Mouse (Mus musculus): ENCODE results near the gene St6galnac3.

DNA sequence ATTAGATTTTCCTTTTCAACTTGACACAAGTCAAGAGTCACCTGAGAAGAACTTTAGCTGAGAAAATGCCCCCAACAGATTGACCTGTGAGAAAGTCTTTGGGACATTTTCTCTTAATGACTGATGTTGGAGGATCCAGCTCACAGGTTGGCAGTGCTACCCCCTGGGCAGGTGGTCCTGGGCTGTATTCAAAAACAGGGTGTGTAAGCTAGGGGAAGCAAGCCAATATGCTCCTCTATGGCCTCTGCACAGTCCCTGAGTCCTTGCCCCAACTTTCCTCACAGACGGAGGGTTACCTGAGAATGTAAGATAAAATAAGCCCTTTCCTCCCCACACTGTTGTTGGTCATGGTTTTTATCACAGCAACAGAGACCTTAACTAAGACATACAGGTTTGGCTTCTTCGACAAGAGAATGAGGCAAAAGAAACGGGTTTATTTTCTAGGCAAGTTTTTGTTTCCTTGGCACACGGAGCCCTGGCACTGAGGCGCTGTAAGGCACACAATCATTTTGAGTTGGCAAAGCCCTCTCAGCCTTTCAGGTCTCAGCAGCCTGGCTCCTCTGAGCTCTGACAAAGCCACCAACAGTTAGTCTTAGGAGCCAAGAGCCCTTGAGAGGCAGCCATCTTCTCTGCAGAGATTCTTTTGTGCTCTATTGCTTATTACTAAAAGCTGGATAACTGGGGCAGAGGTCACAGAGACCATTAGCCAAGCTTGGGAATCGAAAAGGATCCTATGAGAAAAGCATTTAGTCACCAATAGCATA lies 292.7 kb downstream of the St6galnac3 start:
- TF ChIP-seq CTCF (IDR thresholded peaks at IDR 0.05) (no peak), POLR2A (IDR thresholded peaks at IDR 0.05; ENCODE audit: insufficient read depth, low read depth, low read length) (no peak), EP300 (IDR thresholded peaks at IDR 0.05; ENCODE audit: insufficient read depth, low read depth, low read length) (no peak)
